Mouse (Mus musculus): Measurements from ENCODE around the gene Rpe. TPM values are rescaled to one million over a fixed set of nuclear protein-coding genes. Genes with fewer than 3 reads are reported as not detected.
"Not testable (repeated sequence)": the region's sequence is repeated elsewhere in the genome, so short reads cannot be mapped to it uniquely, and the experiment has no call there.

Rpe gene
- total and polyA plus RNA-seq, 3 experiments = 31.8 to 32.2 TPM; not detected in 1

- no peaks in the 10 kb centered on the region for H3K36me3 ChIP-seq (ENCODE audit: control insufficient read depth in 1 of 2, insufficient read depth in 2 of 2, low read length in 2 of 2)
- TF ChIP-seq POLR2A (IDR thresholded peaks at IDR 0.05; ENCODE audit: control insufficient read depth in 1 of 2, insufficient read depth in 1 of 2, low read depth in 1 of 2, low read length in 2 of 2, poor library complexity in 1 of 2) = no peak
- TF ChIP-seq TBP (IDR thresholded peaks at IDR 0.05; ENCODE audit: low read depth, low read length) = no peak
- TF ChIP-seq ETS1 (IDR thresholded peaks at IDR 0.05; ENCODE audit: low read depth, low read length) = no peak
- no peak for TF ChIP-seq CTCF (IDR thresholded peaks at IDR 0.05 in 2 of 3, conservative IDR thresholded peaks at IDR 0.05 in 1 of 3; ENCODE audit: control insufficient read depth in 1 of 3, insufficient read depth in 1 of 3, low read depth in 2 of 3, low read length in 3 of 3, poor library complexity in 1 of 3, severe bottlenecking in 1 of 3)
- TF ChIP-seq MAFK (IDR thresholded peaks at IDR 0.05; ENCODE audit: borderline replicate concordance, low read depth, low read length) = no peak
- no peak for TF ChIP-seq TCF12 (IDR thresholded peaks at IDR 0.05; ENCODE audit: low read depth, low read length)
- TF ChIP-seq TAL1 (IDR thresholded peaks at IDR 0.05; ENCODE audit: low read length) = no peak
- TF ChIP-seq RCOR1 (IDR thresholded peaks at IDR 0.05; ENCODE audit: low read depth, low read length) = no peak
- TF ChIP-seq JUND (IDR thresholded peaks at IDR 0.05; ENCODE audit: low read depth, low read length) = no peak
- H3K9me3 ChIP-seq (replicated peaks; ENCODE audit: insufficient read depth, low read length) = no peaks in the 10 kb centered on the region
- H3K4me1 ChIP-seq (ENCODE audit: control insufficient read depth in 1 of 2, insufficient read depth in 2 of 2, low read length in 2 of 2) = no peaks in the 10 kb centered on the region
- H3K4me3 ChIP-seq (ENCODE audit: control insufficient read depth in 1 of 2, insufficient read depth in 1 of 2, low read depth in 2 of 2, low read length in 2 of 2) = no peak overlapping the region
- H3K27ac ChIP-seq (ENCODE audit: control insufficient read depth, low read depth, low read length) = no peak overlapping the region
- peaks cover 0 to 4% of the 10 kb centered on the region in 2 experiments for H3K27me3 ChIP-seq (ENCODE audit: control insufficient read depth in 1 of 2, insufficient read depth in 2 of 2, low read length in 2 of 2)
- no peaks in the 10 kb centered on the region for H3K79me2 ChIP-seq (ENCODE audit: control insufficient read depth, insufficient read depth, low read length, poor library complexity)
- no peak for DNase-seq (ENCODE audit: low read depth, low spot score)
- no peak overlapping the region for H3K9ac ChIP-seq (ENCODE audit: control insufficient read depth, low read depth, low read length, poor library complexity, severe bottlenecking)
These were observed 5.3 kb upstream of the Rpe start for GRCm38 (mm10) chr1:66695296-66695695.

- not testable (repeated sequence) for H3K27ac ChIP-seq (ENCODE audit: control insufficient read depth, low read depth, low read length); DNase-seq (ENCODE audit: low read depth, low spot score); H3K27me3 ChIP-seq (ENCODE audit: control insufficient read depth in 1 of 2, insufficient read depth in 2 of 2, low read length in 2 of 2); H3K36me3 ChIP-seq (ENCODE audit: control insufficient read depth in 1 of 2, insufficient read depth in 2 of 2, low read length in 2 of 2); H3K4me1 ChIP-seq (ENCODE audit: control insufficient read depth in 1 of 2, insufficient read depth in 2 of 2, low read length in 2 of 2); H3K9ac ChIP-seq (ENCODE audit: control insufficient read depth, low read depth, low read length, poor library complexity, severe bottlenecking); H3K9me3 ChIP-seq (replicated peaks; ENCODE audit: insufficient read depth, low read length); H3K4me3 ChIP-seq (ENCODE audit: control insufficient read depth in 1 of 2, insufficient read depth in 1 of 2, low read depth in 2 of 2, low read length in 2 of 2)
- H3K79me2 ChIP-seq (ENCODE audit: control insufficient read depth, insufficient read depth, low read length, poor library complexity) = peaks cover 21% of the 10 kb centered on the region
These were observed 1.0 kb upstream of the Rpe start for GRCm38 (mm10) chr1:66699630-66700029.

- Histone ChIP-seq H3K4me1 (ENCODE audit: control insufficient read depth in 1 of 2, insufficient read depth in 2 of 2, low read length in 2 of 2) (peaks cover 6 to 9% of the 10 kb centered on the region in 2 experiments), H3K36me3 (ENCODE audit: control insufficient read depth in 1 of 2, insufficient read depth in 2 of 2, low read length in 2 of 2) (peaks cover 1 to 8% of the 10 kb centered on the region in 2 experiments; a peak in 2 of 4 replicates), H3K9me3 (replicated peaks; ENCODE audit: insufficient read depth, low read length) (no peaks in the 10 kb centered on the region), H3K9ac (ENCODE audit: control insufficient read depth, low read depth, low read length, poor library complexity, severe bottlenecking) (no peak overlapping the region), H3K79me2 (ENCODE audit: control insufficient read depth, insufficient read depth, low read length, poor library complexity) (peaks cover 25% of the 10 kb centered on the region), H3K27me3 (ENCODE audit: control insufficient read depth in 1 of 2, insufficient read depth in 2 of 2, low read length in 2 of 2) (peaks cover 0 to 1% of the 10 kb centered on the region in 2 experiments; a peak in 3 of 4 replicates), H3K4me3 (ENCODE audit: control insufficient read depth in 1 of 2, insufficient read depth in 1 of 2, low read depth in 2 of 2, low read length in 2 of 2) (peak overlapping the region; percentile 12 to 96; a peak in 3 of 4 replicates), H3K27ac (ENCODE audit: control insufficient read depth, low read depth, low read length) (no peak overlapping the region)
- DNase-seq (ENCODE audit: low read depth, low spot score) = no peak
- TF ChIP-seq POLR2AphosphoS5 (IDR thresholded peaks at IDR 0.05; ENCODE audit: borderline replicate concordance, low read depth, low read length) = no peak
- no peak for TF ChIP-seq ZC3H11A (IDR thresholded peaks at IDR 0.05; ENCODE audit: low read depth, low read length)
- TF ChIP-seq ELF1 (IDR thresholded peaks at IDR 0.05; ENCODE audit: low read depth, low read length) = no peak
- TF ChIP-seq MYC (IDR thresholded peaks at IDR 0.05; ENCODE audit: low read depth, low read length) = no peak
- no peak for TF ChIP-seq HCFC1 (IDR thresholded peaks at IDR 0.05; ENCODE audit: low read depth, low read length)
- TF ChIP-seq ZNF384 (IDR thresholded peaks at IDR 0.05; ENCODE audit: low read depth, low read length) = no peak
- no peak for TF ChIP-seq MAX (IDR thresholded peaks at IDR 0.05; ENCODE audit: low read length)
- no peak for TF ChIP-seq RCOR1 (IDR thresholded peaks at IDR 0.05; ENCODE audit: low read depth, low read length)
- TF ChIP-seq MXI1 (IDR thresholded peaks at IDR 0.05; ENCODE audit: low read depth, low read length) = no peak
- TF ChIP-seq GATA1 (IDR thresholded peaks at IDR 0.05; ENCODE audit: low read depth, low read length) = no peak
- no peak for TF ChIP-seq POLR2AphosphoS2 (IDR thresholded peaks at IDR 0.05; ENCODE audit: low read length)
- TF ChIP-seq UBTF (IDR thresholded peaks at IDR 0.05; ENCODE audit: borderline replicate concordance, insufficient read depth, low read depth, low read length) = no peak
- TF ChIP-seq ZMIZ1 (IDR thresholded peaks at IDR 0.05; ENCODE audit: low read depth, low read length) = no peak
- no peak for TF ChIP-seq MAFK (IDR thresholded peaks at IDR 0.05; ENCODE audit: borderline replicate concordance, low read depth, low read length)
- TF ChIP-seq SIN3A (IDR thresholded peaks at IDR 0.05; ENCODE audit: low read length) = no peak
These were observed 410 bp upstream of the Rpe start for GRCm38 (mm10) chr1:66700149-66700692.
